Mouse (Mus musculus) stomach, embryonic 16.5 days (tissue): ENCODE data around the gene Notch4. TPM values are rescaled to one million over a fixed set of nuclear protein-coding genes. Genes with fewer than 3 reads are reported as not detected.

Experiments used
- ATAC-seq: fragments of 200-750 bp; cut with Nextera tagmentation; 2 replicates; pipeline ENCODE4 v1.8.0; 2017; ENCODE audit warnings: moderate number of reproducible peaks, moderate TSS enrichment; ENCODE audit not compliant: insufficient read depth, low FRiP score
- H3K27ac ChIP-seq: fragments of 300-500 bp; sonication (generic); 2 replicates; pipeline ENCODE4 v1.5.1; 2014; ENCODE audit warnings: low read length
- H3K27me3 ChIP-seq: fragments of 300-500 bp; sonication (generic); 2 replicates; pipeline ENCODE4 v1.6.1; 2014; ENCODE audit warnings: low read length, control low read depth, mixed read lengths; ENCODE audit not compliant: control insufficient read depth, insufficient read depth
- H3K36me3 ChIP-seq: fragments of 300-500 bp; sonication (generic); 2 replicates; pipeline ENCODE4 v1.6.1; 2014; ENCODE audit warnings: low read length; ENCODE audit not compliant: control insufficient read depth, insufficient read depth
- H3K4me1 ChIP-seq: fragments of 300-500 bp; sonication (generic); 2 replicates; pipeline ENCODE4 v1.6.1; 2014; ENCODE audit warnings: low read length, control low read depth, mixed read lengths; ENCODE audit not compliant: control insufficient read depth, insufficient read depth
- H3K4me2 ChIP-seq: fragments of 300-500 bp; sonication (generic); 2 replicates; pipeline ENCODE4 v1.6.1; 2014; ENCODE audit warnings: low read depth, low read length, mixed read lengths
- H3K4me3 ChIP-seq: fragments of 300-500 bp; sonication (generic); replicated peaks from 2 replicates; pipeline ENCODE4 v1.5.1; 2014; ENCODE audit warnings: mild to moderate bottlenecking, low read length
- H3K9ac ChIP-seq: fragments of 300-500 bp; sonication (generic); 2 replicates; pipeline ENCODE4 v1.6.1; 2014; ENCODE audit warnings: low read length
- H3K9me3 ChIP-seq: fragments of 300-500 bp; sonication (generic); replicated peaks from 2 replicates; pipeline ENCODE4 v1.6.1; 2016; ENCODE audit warnings: low read length, control low read depth; ENCODE audit not compliant: control insufficient read depth
- WGBS: fragments of 180-500 bp; shearing (Covaris S2); extraction: QIAGEN DNeasy Blood & Tissue Kit; methylation state at CpG from one replicate; pipeline ENCODE4 v1.1.7; 2014; 5-methylcytosine and 5-hydroxymethylcytosine counted together
- polyA plus RNA-seq: library from polyadenylated mRNA; unstranded; fragments of >200 nt; fragmentation: Nextera tagmentation; extraction: Ambion mirVana; gene quantifications from 2 replicates; pipeline ENCODE4 v1.2.1, GENCODE M21; 2015

The Notch4 gene
- polyA plus RNA-seq, 1 experiment from 2014 or later: 4.7 TPM

GRCm38 (mm10) chr17:34606186-34607039 is 42.3 kb downstream of the Notch4 start:
- 8% methylated on average over 32 of the region's 32 CpGs for WGBS
- no peaks in the 10 kb centered on the region for H3K27me3 ChIP-seq
- no peaks in the 10 kb centered on the region for H3K9me3 ChIP-seq
- peaks cover 32% of the 10 kb centered on the region for H3K4me1 ChIP-seq
- peak overlapping the region; percentile 89 for H3K4me3 ChIP-seq
- peak overlapping the region; percentile 92 for H3K4me2 ChIP-seq
- H3K27ac ChIP-seq: peak overlapping the region; percentile 96
- peak overlapping the region; percentile 96 for H3K9ac ChIP-seq
- H3K36me3 ChIP-seq: no peaks in the 10 kb centered on the region
- ATAC-seq: no peak

DNA sequence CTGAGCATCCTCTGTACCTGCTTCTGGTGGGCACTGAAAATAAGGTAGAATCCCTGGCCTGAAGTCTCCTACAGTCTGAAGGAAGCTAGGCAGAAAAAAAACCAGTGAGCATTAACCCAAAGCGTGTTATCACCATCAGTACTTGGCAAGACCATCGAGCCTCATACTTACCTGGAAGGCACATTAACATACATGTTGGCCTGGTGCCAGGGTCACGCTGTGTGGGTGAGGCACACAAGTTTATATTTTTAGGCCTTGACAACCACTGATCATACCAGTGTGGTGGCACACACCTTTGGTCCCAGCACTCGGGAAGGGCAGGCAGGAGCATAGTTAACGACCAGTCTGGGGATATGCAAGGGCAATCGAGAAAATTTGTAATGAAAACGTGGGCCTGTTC is 43.9 kb downstream of the Notch4 start:
- H3K4me1 ChIP-seq: peaks cover 21% of the 10 kb centered on the region
- no peak for ATAC-seq
- H3K36me3 ChIP-seq: 0 out of 2 replicates have a peak, but pooled peaks cover 11% of the 10 kb centered on the region
- H3K9me3 ChIP-seq: no peaks in the 10 kb centered on the region
- H3K4me3 ChIP-seq: no peak overlapping the region
- no peak overlapping the region for H3K4me2 ChIP-seq
- no peaks in the 10 kb centered on the region for H3K27me3 ChIP-seq
- H3K27ac ChIP-seq: peak overlapping the region; percentile 16; the same call in 1 of the 2 replicates
- 0 out of 2 replicates have a peak overlapping the region, but pooled peaks have one; percentile 28 for H3K9ac ChIP-seq
- WGBS: 78% methylated on average over 7 of the region's 7 CpGs

DNA sequence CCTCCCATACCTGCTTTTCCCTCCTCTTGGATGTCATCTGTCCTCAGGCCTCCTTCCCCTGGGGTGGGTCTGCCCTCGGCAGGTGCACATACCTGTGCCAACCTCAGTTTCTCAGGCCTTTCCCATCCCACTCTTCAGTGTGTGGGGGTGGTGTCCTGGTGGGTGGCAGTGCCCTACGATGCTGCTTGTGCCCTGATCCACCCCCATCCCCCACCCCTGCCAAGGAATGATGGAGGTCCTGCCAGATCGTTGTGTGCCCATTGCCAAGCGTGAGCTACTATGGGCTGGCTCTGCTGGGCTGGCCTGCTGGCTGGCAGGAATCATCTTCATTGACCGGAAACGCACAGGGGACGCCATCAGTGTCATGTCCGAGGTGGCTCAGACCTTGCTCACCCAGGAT is 47.0 kb downstream of the Notch4 start:
- ATAC-seq: no peak
- no peak overlapping the region for H3K4me2 ChIP-seq
- no peak overlapping the region for H3K4me3 ChIP-seq
- WGBS: 94% methylated on average over 8 of the region's 8 CpGs
- peaks cover 11% of the 10 kb centered on the region for H3K4me1 ChIP-seq
- H3K27me3 ChIP-seq: no peaks in the 10 kb centered on the region
- no peak overlapping the region for H3K9ac ChIP-seq
- no peak overlapping the region for H3K27ac ChIP-seq
- H3K9me3 ChIP-seq: no peaks in the 10 kb centered on the region
- peaks cover 11% of the 10 kb centered on the region; the same call in 1 of the 2 replicates for H3K36me3 ChIP-seq

GRCm38 (mm10) chr17:34613054-34613645 is 49.1 kb downstream of the Notch4 start:
- H3K9me3 ChIP-seq: no peaks in the 10 kb centered on the region
- H3K36me3 ChIP-seq: peaks cover 11% of the 10 kb centered on the region; the same call in 1 of the 2 replicates
- no peaks in the 10 kb centered on the region for H3K27me3 ChIP-seq
- H3K9ac ChIP-seq: no peak overlapping the region
- ATAC-seq: no peak
- no peak overlapping the region for H3K27ac ChIP-seq
- H3K4me3 ChIP-seq: no peak overlapping the region
- H3K4me2 ChIP-seq: no peak overlapping the region
- H3K4me1 ChIP-seq: 0 out of 2 replicates have a peak, but pooled peaks cover 5% of the 10 kb centered on the region
- WGBS: 84% methylated on average over 11 of the region's 11 CpGs

DNA sequence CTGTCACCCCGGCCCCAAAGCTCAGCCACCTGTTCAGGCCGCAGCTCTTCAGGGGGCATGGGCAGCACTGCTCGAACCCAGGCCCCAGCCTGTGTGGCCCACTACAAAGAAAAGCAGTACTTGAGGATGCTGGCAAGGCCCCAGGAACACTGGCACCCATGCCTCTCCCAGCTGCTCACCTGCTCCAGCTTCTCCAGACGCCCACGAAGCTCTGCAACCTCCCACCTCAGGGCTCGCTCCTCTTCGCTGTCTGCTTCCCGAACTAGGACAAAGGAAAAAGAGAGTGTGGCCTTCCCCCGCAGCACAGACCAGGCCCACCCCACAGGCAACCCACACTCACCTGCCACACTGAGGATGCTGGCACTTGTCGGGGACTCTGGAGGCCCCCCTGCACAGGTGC is 49.8 kb downstream of the Notch4 start:
- Histone ChIP-seq H3K9me3 (no peaks in the 10 kb centered on the region), H3K27me3 (no peaks in the 10 kb centered on the region), H3K4me2 (no peak overlapping the region), H3K9ac (no peak overlapping the region), H3K4me1 (no peaks in the 10 kb centered on the region), H3K4me3 (no peak overlapping the region), H3K36me3 (peaks cover 11% of the 10 kb centered on the region; the same call in 1 of the 2 replicates), H3K27ac (no peak overlapping the region)
- ATAC-seq: no peak
- 94% methylated on average over 10 of the region's 10 CpGs for WGBS

DNA sequence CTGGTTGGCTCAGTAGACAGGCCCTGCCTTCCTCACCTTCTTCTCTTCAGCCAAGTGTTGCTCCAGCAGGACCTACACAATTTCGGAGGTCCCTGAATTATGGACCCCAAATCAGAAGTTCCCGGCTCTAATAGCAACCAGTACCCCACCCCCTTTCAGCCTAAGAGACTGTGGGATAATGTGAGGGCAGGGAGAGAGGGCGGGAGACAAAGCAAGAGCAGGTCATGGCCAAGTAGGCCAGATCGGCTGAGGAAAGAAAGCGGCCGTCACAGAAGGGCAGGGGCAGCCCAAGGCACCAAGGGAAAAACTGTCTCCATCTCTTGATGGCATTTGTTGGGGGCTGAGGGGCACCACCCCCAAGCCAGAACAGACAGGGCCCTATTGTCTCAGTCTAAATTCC is 51.8 kb downstream of the Notch4 start, which contains the start of gene Egfl8:
Egfl8 (minus strand) TSS at position 101 of the 400 bp plus-strand sequence.
- no peak within 1 kb of the TSS for H3K4me2 ChIP-seq
- H3K36me3 ChIP-seq: peaks cover 20% of the 10 kb centered on the region
- WGBS: 75% methylated on average over 6 of the region's 6 CpGs
- no peaks in the 10 kb centered on the region for H3K27me3 ChIP-seq
- no peak within 1 kb of the TSS; the same call in 1 of the 2 replicates for H3K27ac ChIP-seq
- H3K4me1 ChIP-seq: no peaks in the 10 kb centered on the region
- no peaks in the 10 kb centered on the region for H3K9me3 ChIP-seq
- no peak for ATAC-seq
- H3K9ac ChIP-seq: 0 out of 2 replicates have a peak within 1 kb of the TSS, but pooled peaks have one; percentile 35
- H3K4me3 ChIP-seq: no peak within 1 kb of the TSS

- H3K27ac ChIP-seq: no peak overlapping the region
Measured at GRCm38 (mm10) chr17:34618999-34619398, 54.9 kb downstream of the Notch4 start.

GRCm38 (mm10) chr17:34621006-34621405 is 56.9 kb downstream of the Notch4 start:
- Histone ChIP-seq H3K4me1 (peaks cover under 1% of the 10 kb centered on the region; the same call in 1 of the 2 replicates), H3K9ac (no peak overlapping the region), H3K27ac (no peak overlapping the region), H3K9me3 (no peaks in the 10 kb centered on the region), H3K36me3 (peaks cover 14% of the 10 kb centered on the region; the same call in 1 of the 2 replicates), H3K4me2 (no peak overlapping the region), H3K27me3 (no peaks in the 10 kb centered on the region), H3K4me3 (no peak overlapping the region)
- no peak for ATAC-seq
- 69% methylated on average over 8 of the region's 8 CpGs for WGBS

More at GRCm38 (mm10) chr17:34618999-34619398, 54.9 kb downstream of the Notch4 start:
- Histone ChIP-seq H3K9ac (no peak overlapping the region), H3K36me3 (peaks cover 14% of the 10 kb centered on the region), H3K4me3 (no peak overlapping the region), H3K4me2 (no peak overlapping the region), H3K9me3 (no peaks in the 10 kb centered on the region), H3K27me3 (no peaks in the 10 kb centered on the region), H3K4me1 (no peaks in the 10 kb centered on the region)
- 25% methylated on average over 6 of the region's 6 CpGs for WGBS
- ATAC-seq: no peak; the same call in 1 of the 2 replicates

GRCm38 (mm10) chr17:34623161-34623560 is 59.1 kb downstream of the Notch4 start:
- Histone ChIP-seq H3K27ac (no peak overlapping the region), H3K9me3 (no peaks in the 10 kb centered on the region), H3K4me2 (no peak overlapping the region), H3K4me1 (peaks cover 9% of the 10 kb centered on the region; the same call in 1 of the 2 replicates), H3K4me3 (no peak overlapping the region), H3K27me3 (no peaks in the 10 kb centered on the region), H3K36me3 (peaks cover 14% of the 10 kb centered on the region; the same call in 1 of the 2 replicates), H3K9ac (no peak overlapping the region)
- no peak for ATAC-seq
- 79% methylated on average over 9 of the region's 9 CpGs for WGBS
